Mouse (Mus musculus) brain, adult 2 months (tissue): ENCODE measurements around the gene Parm1.

Experiments used
- DNase-seq: peaks from one replicate; pipeline ENCODE4 v3.0.0; 2011; ENCODE audit warnings: low read depth, low spot score

Gene Parm1

DNA sequence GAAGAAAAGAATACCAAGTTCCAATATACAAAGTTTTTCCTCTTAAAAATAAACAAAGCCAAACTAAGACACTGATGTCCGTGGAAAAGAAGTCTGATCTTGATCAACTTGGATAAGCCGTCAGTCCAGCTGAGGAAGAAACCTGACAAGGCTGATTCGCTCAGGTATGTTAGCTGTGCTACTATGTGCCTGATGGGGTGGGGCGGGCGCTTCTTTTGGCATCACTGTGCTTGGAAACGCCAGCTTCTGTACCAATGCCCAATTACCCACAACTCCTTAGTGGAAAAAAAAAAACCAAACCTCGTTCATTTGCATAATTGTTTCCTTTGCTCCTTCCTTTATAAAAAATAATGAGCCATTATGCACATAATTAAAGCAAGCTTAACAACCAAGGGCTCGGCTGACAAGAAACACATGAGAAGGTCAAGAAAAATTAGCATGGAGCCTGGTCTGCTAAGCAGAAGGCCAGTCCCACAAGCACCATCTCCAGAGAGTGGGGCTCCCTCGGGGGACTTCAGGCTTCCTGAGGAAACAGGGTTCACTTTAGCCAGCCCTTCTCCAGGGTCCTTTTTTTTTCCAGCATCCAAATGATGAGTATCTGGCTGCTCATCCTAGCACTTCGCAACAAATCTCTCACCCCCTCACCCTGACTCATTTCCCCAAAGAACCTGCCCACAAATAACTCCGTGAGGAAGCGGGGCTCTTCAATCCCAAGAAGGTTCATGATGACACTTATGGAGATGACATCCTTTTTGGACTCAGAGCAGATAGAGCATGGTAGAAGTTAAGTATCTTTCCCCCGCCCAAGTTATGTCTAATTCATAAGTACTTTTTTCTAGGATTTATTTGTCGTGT, 135.9 kb downstream of the Parm1 start:
- peak; percentile 72 for DNase-seq

DNA sequence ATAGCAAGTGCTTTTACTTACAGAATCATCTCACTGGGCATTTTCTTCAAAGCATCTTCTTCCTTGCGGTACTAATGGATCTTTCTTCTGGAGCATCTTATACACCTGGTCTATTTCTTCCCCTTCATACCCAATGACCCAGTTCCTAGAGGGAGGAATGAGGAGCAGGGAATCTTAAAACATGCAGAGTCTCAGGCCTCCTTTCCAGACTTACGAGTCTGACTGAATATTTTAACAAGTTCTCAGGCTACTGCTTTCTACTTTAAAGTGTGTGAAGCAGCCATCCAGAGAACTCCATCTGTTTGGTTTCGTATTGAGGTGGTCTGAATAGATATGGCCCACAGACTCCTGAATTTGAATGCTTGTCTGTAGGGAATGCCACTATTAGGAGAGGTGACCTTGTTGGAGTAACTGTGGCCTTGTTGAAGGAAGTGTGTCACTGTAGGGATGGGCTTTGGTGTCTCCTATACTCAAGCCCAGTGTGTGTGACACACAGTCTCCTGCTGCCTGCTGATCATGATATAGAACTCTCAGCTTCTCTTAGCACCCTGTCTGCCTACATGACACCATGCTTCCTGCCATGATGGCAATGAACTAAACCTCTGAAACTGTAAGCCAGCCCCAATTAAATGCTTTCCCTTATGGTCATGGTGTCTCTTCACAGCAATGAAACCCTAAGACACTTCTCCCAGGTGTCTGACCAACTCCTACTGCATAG, 137.1 kb downstream of the Parm1 start:
- peak; percentile 29 for DNase-seq

DNA sequence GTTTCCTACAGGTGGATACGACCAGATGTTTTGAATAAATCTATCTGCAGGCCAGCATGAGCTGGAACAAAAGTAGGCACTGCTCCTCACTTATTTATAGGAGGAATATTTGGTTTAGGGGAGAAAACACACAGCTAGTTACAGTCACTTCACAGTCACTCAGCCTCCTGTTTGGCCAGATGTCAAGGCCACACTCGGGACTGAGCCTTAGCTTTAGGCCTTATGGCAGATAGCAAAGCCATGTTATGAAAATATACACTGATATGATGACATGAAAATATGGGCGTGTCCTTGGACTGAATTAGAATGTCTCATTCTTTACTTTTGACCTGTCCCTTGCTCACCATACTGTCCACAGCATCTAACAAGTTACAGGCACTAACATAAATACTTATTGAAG, 137.8 kb downstream of the Parm1 start:
- DNase-seq, result no peak

DNA sequence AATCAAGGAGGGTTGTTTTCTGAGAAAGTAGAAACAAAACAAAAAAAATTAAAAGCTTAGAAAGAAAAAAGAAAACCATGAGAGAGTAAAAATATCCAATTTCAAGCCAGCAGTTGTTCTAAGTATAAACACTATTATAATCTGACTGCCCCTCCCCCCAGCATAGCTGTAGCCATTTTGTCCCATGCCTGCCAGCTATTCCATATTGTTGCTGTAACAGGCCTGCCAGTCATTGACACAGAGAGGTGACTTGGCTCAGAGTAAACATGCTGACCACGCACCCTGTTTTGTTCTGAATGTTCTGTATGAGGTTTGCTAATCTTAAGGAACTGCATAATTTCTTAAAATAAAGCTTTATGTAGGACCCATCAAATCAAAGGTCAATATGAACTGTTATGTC, 145.3 kb downstream of the Parm1 start:
- DNase-seq, result no peak

DNA sequence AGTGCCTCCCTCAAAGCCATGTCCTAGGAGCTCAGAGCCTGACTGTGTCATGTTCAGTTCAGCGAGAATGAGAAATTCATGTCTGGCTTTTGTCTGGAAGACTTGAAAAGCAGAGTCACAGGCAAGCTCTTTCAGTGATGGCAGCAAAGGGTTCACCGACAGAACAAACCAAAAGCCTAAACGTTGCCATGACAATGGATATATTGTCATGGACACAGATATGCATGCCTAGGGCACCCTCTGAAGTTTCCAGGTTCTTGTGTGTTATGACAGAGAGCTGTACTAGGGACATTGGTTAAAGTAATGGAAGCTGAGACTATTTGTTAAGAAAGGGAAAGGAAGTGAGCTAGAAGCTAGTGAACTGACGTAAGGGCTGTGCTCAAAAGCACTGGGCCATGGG, 149.7 kb downstream of the Parm1 start:
- no peak for DNase-seq

DNA sequence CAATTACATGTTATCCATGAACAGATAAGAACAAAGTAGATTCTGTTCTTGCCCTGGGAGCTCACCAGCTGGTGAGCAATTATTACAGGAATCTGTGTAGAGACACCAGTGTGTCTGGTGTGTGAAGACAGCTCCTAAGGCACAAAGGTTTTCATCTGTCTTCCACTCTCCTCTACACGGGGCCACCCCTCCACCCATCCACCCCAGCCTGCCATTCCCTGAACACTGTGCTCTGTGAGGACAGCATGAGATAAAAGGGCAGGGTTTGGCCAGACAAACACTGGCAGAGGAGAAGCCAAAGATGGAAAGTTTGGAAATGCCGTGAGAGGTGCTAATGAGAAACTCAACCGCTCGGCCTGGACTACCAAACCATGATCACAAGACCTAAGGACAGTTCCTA, 151.8 kb downstream of the Parm1 start:
- DNase-seq, result no peak
